ENCODE assay signal across 26 mouse cellular contexts in the genomic region with DNA sequence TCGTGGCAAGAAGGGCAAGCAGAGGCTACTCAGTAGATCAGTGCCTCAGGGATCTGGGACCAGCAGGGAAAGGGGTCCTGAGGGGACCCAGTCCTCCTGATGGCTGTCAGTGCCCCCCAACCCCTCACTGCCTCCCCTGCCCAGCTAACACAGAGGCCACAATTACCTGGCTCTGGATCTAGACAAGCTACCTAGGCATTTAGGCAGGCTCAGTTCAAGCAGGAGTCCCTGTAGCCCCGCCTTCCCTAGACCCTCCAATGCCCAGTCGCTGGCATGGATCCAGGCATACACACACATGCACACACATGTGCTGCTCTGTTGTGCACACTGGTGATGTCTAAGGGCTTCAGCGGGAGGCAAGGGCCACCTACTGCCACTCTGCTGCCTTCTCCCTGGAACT. TPM values are rescaled to one million over a fixed set of nuclear protein-coding genes. Genes with fewer than 3 reads are reported as not detected.
DNase-seq lines count a peak whose midpoint lies in the region; ATAC-seq lines count a peak whose summit lies in the region.
"Had no signal": no experiment of that assay in that cellular context is flagged by ENCODE, and none has a peak within 500 bp of the region (broad histone marks: within the 10 kb centered on the region; RNA-seq: fewer than 3 reads in every experiment).

No protein-coding gene starts in this region.

- H3K27me3 ChIP-seq in megakaryocyte, embryonic 14.5 days (replicated peaks): no peaks in the 10 kb centered on the region
- H3K27me3 ChIP-seq: embryonic facial prominence, embryonic 13.5 days; embryonic facial prominence, embryonic 15.5 days had no signal

- ATAC-seq in megakaryocyte, adult 5-6 weeks (ENCODE audit: poor library complexity, severe bottlenecking): no peak

- peak overlapping the region; percentile 35 for H3K4me3 ChIP-seq in megakaryocyte, embryonic 14.5 days (replicated peaks)
- H3K4me3 ChIP-seq: embryonic facial prominence, embryonic 13.5 days; embryonic facial prominence, embryonic 15.5 days; erythroblast, embryonic 14.5 days; forebrain, embryonic 10.5 days had no signal

- DNase-seq in adrenal gland, postnatal 14 days: peak; percentile 5
- no peak for DNase-seq in adrenal gland, adult 18-20 months (ENCODE audit: low spot score in 2 of 2)
- DNase-seq in heart, adult 11 months: peak; percentile 91
- no peak for DNase-seq in heart, postnatal 4 days
- DNase-seq: adrenal gland, adult 2 months; adrenal gland, postnatal 10 days; cerebellum, adult 11 months; cerebellum, adult 18-20 months; cerebellum, adult 8-10 months; cerebellum, adult 9-11 months; cerebellum, postnatal 36 days; embryo, embryonic 11 days had no signal

- peaks cover 74% of the 10 kb centered on the region for H3K4me1 ChIP-seq in megakaryocyte, embryonic 14.5 days

- no peaks in the 10 kb centered on the region for H3K9me3 ChIP-seq in megakaryocyte, embryonic 14.5 days
- H3K9me3 ChIP-seq: embryonic facial prominence, embryonic 13.5 days; embryonic facial prominence, embryonic 15.5 days; forebrain, embryonic 10.5 days had no signal

- peaks cover 96% of the 10 kb centered on the region for H3K36me3 ChIP-seq in megakaryocyte, embryonic 14.5 days (replicated peaks; ENCODE audit: low read length)

RNA-seq across cellular contexts. Expression of gene Il10, which starts 34.6 kb away (rescaled TPM):
- total RNA-seq in adrenal gland, postnatal 14 days (2021): 0.38 TPM in 1 of 2 replicates, not detected in the other
- not detected for total RNA-seq in adrenal gland, adult 18-20 months (2021)
- not detected for total RNA-seq in heart, postnatal 4 days (2021)
- not detected in 2 replicates for polyA plus RNA-seq in megakaryocyte, embryonic 14.5 days (2012; ENCODE audit: insufficient read depth, low replicate concordance)
- not detected in 2 replicates for total RNA-seq in megakaryocyte, adult 5-6 weeks (2015)
- 0.49 TPM in 1 of 2 replicates, not detected in the other for total RNA-seq in megakaryocyte, adult 5-6 weeks (2017)
- total RNA-seq: adrenal gland, adult 2 months; adrenal gland, postnatal 10 days; adrenal gland, postnatal 4 days; common myeloid progenitor, adult 5-6 weeks; MEL had no signal
- polyA plus RNA-seq: adrenal gland, adult 2 months; brain, embryonic 14.5 days; C2C12; embryonic facial prominence, embryonic 11.5 days; embryonic facial prominence, embryonic 13.5 days; embryonic facial prominence, embryonic 15.5 days; erythroblast, embryonic 14.5 days; forebrain, embryonic 10.5 days; forebrain, embryonic 14.5 days; frontal cortex, adult 2 months had no signal

RNA-seq across cellular contexts. Expression of gene Mapkapk2, which starts 43.4 kb away (rescaled TPM):
- total RNA-seq in adrenal gland, postnatal 14 days (2021): 159 and 180 TPM in 2 replicates
- total RNA-seq in adrenal gland, adult 18-20 months (2021): 100 to 1,000 TPM; 198 to 219 TPM
- total RNA-seq in heart, postnatal 4 days (2021): 100 to 1,000 TPM; 206 to 226 TPM
- 178 and 286 TPM in 2 replicates for polyA plus RNA-seq in megakaryocyte, embryonic 14.5 days (2012; ENCODE audit: insufficient read depth, low replicate concordance)
- total RNA-seq in megakaryocyte, adult 5-6 weeks (2015): 210 and 215 TPM in 2 replicates
- 210 and 216 TPM in 2 replicates for total RNA-seq in megakaryocyte, adult 5-6 weeks (2017)

Comparison
In these comparisons a context has a peak if more than half of its experiments do, and no peak if none do; other contexts are left out.
1. DNase-seq: peak in adrenal gland, postnatal 14 days (single experiment) and heart, adult 11 months (single experiment); none in adrenal gland, adult 18-20 months (0 of 2) and heart, postnatal 4 days (single experiment).